Mouse (Mus musculus) mouse trophoblast stem cell (cell line): ENCODE measurements around the gene Tent5a.

ENCODE experiments used
- in situ Hi-C, 2 experiments: fragments of 300-500 bp; cut with MseI, MboI; formaldehyde crosslinking; loops; 2 replicates in 1 of 2; 3 replicates in 1 of 2; pipeline ENCODE4 v1.15.1; 2025

Gene Tent5a

GRCm38 (mm10) chr9:85320167-85320951 is 6.8 kb downstream of the Tent5a start:
- in situ Hi-C loops = loop anchor here in 1 of 2 experiments (25.0 kb wide), 1 partner anchor 858 kb away; no protein-coding TSS in a partner anchor

- in situ Hi-C loops = loop anchor here in 1 of 2 experiments (25.0 kb wide), 1 partner anchor 854 kb away; no protein-coding TSS in a partner anchor
Measured at GRCm38 (mm10) chr9:85316122-85316521, 11.0 kb downstream of the Tent5a start.

GRCm38 (mm10) chr9:85312473-85312872 is 14.7 kb downstream of the Tent5a start, which contains the start of gene Gm11114:
Gene Gm11114, plus strand, starts transcription at chr9:85312773.
- in situ Hi-C loops = loop anchor here in 1 of 2 experiments (25.0 kb wide), 1 partner anchor 850 kb away; no protein-coding TSS in a partner anchor

GRCm38 (mm10) chr9:85303378-85303777 is 23.8 kb downstream of the Tent5a start:
- in situ Hi-C loops = loop anchor here in 1 of 2 experiments (25.0 kb wide), 1 partner anchor 841 kb away; no protein-coding TSS in a partner anchor

GRCm38 (mm10) chr9:85302849-85303248 is 24.3 kb downstream of the Tent5a start:
- in situ Hi-C loops = loop anchor here in 1 of 2 experiments (25.0 kb wide), 1 partner anchor 841 kb away; no protein-coding TSS in a partner anchor

- in situ Hi-C loops = no loop called here
Measured at GRCm38 (mm10) chr9:85274114-85274513, 53.0 kb downstream of the Tent5a start.
